Mouse (Mus musculus): Measurements from ENCODE around the gene Trpv6.

Trpv6 gene

GRCm38 (mm10) chr6:41621241-41621990, 14.8 kb downstream of the Trpv6 start:
- no peak for DNase-seq (ENCODE audit: low read depth, low spot score)

- no peak for DNase-seq (ENCODE audit: low read depth, low spot score)
Measured at GRCm38 (mm10) chr6:41620173-41620798, 15.9 kb downstream of the Trpv6 start.

- DNase-seq (ENCODE audit: low read depth, low spot score): no peak
Measured at GRCm38 (mm10) chr6:41607637-41608036, 28.6 kb downstream of the Trpv6 start.

- DNase-seq (ENCODE audit: low read depth, low spot score): peak; percentile 11
Measured at GRCm38 (mm10) chr6:41606214-41606613, 30.0 kb downstream of the Trpv6 start.

- no peak for DNase-seq (ENCODE audit: low read depth, low spot score)
Measured at GRCm38 (mm10) chr6:41605794-41606104, 30.5 kb downstream of the Trpv6 start.

- DNase-seq (ENCODE audit: low read depth, low spot score): peak; percentile 25
Measured at GRCm38 (mm10) chr6:41605061-41605793, 31.0 kb downstream of the Trpv6 start, which contains the start of gene Ephb6. Gene Ephb6 (plus strand): TSS chr6:41605482.

- DNase-seq (ENCODE audit: low read depth, low spot score): no peak
Measured at GRCm38 (mm10) chr6:41604401-41605050, 31.7 kb downstream of the Trpv6 start.

- DNase-seq (ENCODE audit: low read depth, low spot score): no peak
Measured at GRCm38 (mm10) chr6:41582189-41582588, 54.0 kb downstream of the Trpv6 start.

GRCm38 (mm10) chr6:41581295-41581694, 54.9 kb downstream of the Trpv6 start:
- DNase-seq (ENCODE audit: low read depth, low spot score): no peak

- no peak for DNase-seq (ENCODE audit: low read depth, low spot score)
Measured at GRCm38 (mm10) chr6:41577297-41577696, 58.9 kb downstream of the Trpv6 start.

- DNase-seq (ENCODE audit: low read depth, low spot score): no peak
Measured at GRCm38 (mm10) chr6:41576526-41577097, 59.6 kb downstream of the Trpv6 start.

All from skeletal muscle tissue, adult 2 months (tissue).